Mouse (Mus musculus) thymus, postnatal 14 days (tissue): Measurements from ENCODE around the gene Clpsl2.
A peak's percentile ranks its signal among the peaks of the same experiment; 100 is the strongest.
"Not testable (repeated sequence)": the region's sequence is repeated elsewhere in the genome, so short reads cannot be mapped to it uniquely, and the experiment has no call there.

Experiments
- DNase-seq: peaks from one replicate; pipeline ENCODE4 v3.0.0; 2021

Gene Clpsl2

DNA sequence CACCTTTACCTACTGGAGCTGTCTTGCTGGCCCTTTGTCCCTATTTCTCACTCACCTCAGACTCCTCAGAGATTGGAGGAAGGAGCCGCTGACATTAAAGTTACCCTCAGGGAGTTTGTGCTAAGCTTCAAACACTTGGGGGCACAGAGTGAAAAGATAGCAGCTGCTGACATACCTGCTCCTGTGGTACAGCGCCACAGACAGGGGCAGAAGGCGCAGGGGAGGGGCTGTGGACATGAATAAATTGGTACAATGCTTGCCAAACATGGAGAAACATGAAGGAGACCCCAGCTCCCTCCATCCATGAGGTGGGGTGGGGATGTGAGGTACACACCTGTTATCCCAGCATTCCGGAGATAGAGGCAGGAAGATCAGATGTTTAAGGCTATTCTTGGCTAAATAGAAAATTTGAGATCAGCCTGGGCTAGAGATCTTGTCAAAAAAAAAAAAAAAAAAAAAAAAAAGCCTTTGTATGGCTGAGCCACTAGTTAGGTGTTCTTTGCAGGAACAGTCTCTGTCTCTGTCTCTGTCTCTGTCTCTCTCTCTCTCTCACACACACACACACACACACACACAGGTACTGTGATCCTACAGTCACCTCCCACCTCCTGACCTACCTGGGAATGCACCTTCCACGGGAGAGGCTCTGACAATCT lies 28.0 kb upstream of the Clpsl2 start:
- peak; percentile 74 for DNase-seq

DNA sequence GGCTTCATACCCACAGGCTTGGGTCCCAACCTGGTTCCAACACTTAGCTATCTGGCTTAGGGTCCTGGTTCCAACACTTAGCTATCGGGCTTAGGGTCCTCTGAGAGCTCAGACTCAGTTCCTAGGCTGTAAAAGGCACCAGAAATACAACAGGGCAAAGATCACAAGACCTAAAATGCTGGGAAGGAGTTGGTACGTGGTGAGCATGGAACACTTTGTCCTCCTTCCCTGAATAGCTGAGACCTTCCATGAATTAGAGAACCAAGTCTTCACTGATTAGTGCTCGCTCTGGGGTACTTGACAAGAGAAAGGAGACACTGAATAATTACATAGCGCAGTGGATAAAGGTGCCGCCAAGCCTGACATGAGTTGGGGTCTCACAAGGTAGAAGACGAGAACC lies 27.3 kb upstream of the Clpsl2 start:
- no peak for DNase-seq

DNA sequence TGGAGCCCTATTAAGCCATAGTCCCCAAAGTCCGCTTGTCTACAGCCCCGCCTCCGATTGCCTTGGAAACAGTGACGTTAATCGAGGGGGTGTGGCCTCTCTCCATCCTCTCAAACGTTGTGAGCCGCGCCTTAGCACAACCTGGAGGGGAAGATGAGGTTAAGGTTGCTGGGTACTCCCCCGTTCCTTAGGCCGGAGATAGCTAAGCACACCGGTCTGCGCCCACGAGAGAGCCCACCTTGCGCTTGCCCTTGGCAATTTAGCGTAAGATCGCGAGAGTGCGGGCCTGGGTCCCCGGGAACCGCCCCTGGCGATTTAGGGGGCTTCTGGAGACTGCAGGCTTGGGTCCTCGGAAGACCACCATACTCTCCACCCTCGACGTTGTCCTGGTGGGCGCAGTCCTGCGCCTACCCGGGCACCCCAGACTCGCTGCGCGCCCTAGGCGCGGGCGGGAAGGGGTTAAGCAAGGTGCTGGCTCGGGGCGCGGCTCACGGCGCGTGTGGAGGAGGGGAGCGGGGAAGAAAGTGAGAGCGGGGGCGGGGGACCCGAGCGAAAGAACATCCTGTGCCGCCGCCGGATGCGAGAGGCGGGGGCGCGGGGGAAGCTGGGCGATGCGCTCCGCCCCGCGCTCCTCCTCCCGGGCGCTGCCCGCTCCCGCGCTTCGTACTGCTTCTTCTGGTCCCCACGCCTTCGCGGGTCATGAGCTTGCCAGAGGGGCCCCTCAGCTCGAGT lies 26.4 kb upstream of the Clpsl2 start:
- DNase-seq, result peak; percentile 98

DNA sequence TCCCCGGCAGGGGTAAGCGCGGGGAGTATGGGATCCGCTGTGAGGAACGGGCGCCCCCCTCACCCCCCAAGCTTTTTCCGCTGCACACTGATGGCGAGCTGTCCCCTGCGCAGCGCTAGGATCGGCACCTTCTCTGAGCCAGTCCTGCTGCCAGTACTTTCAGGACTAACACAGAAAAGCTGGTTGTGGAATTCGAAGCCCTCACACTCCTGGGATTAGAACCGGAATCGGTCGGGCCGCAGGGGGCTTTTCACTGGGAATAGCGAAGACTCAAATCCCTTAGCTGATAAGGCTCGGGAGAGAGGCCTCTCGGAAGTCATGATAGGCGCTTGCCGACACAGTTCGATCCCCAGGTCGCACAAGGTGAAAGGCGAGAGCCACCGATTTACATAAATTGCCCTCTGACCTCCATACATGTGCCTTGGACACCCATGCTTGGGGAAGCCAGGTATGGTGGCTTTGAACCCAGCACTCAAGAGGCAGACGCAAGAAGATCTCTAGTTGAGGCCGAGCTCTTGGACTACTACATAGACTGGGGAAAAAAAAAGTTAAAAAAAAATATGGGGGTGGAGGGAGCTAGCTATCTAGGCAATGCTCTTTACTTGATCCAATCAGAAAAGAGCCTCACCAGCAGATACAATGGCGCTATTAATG lies 25.7 kb upstream of the Clpsl2 start:
- DNase-seq, result no peak

DNA sequence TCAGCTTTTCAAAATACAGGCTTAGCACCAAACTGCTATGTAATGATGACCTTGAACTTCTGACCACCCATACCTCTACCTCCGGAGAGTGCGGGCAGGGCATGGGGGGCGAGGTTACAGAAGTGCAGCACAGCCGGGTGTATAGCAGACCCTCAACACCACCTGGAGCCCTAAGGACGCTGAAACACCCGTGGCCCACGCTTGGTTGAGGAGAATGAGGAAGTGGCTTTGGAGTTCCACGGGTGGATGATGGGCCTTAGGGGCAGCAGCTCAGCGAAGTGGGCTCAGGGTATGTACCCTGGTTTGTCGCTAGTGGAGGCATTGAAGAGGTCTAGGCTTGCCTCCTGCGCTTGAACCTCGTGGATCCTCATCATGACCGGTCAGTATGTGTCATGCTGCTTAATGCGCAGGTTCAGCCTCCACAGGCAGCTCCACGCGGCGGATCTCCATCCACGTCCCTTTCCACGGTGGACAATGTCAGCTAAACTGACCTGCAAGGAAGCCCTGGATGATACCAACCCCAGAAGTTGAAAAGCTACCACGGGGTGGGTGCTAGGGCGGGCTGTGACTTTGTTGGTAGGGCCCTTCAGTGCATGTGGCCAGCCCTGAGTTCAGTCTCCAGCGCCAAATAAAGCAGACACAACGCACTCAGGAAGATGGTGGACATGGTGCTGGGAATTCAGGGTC lies 25.1 kb upstream of the Clpsl2 start:
- DNase-seq, result peak; percentile 66

DNA sequence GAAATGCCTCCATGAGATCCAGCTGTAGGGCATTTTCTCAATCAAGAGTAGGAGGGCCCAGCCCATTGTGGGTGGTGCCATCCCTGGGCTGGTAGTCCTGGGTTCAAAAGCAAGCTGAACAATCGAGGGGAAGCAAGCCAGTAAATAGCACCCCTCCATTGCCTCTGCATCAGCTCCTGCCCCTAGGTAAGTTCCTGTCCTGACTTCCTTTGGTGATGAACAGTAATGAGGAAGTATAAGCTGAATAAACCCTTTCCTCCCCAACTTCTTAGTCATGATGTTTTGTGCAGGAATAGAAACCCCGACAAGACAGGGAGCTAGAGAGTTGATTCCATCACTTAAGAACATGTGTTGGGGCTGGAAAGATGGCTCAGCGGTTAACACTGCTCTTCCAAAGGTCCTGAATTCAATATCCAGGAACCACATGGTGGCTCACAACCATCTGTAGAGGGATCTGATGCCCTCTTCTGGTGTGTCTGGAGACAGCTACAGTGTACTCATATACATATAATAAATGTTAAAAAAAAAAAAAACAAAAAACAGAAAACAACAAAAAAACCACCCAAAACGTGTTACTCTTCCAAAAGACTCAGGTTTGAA lies 24.3 kb upstream of the Clpsl2 start:
- DNase-seq, result no peak

DNA sequence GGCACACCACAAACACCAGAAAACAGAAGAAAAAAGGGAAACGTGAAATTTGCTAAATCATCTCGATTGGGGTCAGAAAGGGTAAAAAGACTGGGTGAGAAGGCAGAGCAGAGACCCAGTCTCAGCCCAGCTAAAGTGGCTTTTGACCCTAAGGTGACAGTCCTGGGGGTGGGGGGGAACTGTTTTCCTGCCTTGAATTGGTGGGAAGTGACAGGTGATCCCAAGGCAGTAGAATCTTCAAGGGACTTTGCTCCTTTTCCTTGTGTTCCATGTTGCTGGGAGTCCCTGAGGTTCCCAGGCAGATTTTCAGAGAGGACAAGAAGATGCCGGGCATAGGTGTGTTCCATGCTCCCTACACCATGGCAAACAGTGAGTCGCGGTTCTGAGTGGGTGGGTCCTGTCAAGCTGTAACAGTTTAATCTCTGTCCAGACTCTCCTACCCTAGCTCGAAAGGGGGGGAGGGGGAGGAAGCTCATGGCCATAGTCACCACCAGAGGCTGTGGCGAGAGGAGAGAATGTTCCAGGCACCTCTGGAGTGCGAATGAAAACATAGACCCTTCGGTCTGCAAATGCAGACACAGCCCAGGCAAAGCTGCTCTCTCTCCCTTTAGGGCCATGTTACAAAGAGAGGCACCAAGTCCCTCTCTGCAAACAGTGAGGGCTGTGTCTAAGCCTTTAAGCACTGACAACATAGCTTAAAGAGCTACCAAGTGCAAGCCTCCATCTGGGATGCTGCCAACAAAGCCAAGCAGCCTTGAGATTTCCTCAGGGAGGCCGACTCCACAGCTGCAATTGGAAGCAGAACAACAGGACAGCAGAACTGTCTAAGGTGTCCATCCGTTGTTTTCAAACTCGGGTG lies 21.8 kb upstream of the Clpsl2 start:
- DNase-seq, result no peak

DNA sequence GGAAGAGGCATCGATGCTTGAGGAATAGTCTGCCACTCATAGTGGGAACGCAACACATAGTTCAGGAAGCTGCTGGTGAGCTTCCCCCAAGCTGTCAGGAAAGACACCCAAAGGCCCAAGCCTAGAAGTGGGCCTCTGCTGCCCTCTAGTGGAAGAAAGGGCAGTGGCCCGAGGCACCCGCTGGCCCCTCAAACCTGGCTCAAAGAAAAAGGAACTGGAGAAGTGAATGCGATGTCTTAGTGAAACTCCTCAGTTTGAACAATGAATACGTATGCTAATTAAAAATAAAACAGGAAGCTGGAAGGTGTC lies 21.2 kb upstream of the Clpsl2 start:
- peak; percentile 91 for DNase-seq

DNA sequence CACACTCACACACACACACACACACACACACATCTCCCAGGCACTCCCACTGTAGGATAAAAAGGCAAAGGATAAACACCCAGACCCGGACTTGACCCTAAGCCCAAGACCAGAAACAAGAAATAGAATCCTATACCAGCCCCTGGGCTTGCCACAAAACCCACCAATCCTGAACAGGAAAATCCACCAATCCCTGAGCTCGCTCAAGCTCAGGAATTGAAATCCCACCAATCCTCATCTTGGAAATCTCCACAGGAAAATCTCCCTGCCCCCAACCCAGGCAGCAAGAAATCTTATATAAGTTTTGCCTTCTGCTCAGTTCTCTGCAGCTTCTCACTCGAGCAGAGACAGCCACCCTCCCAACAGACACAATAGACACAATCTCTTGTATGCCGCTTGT lies 20.1 kb upstream of the Clpsl2 start:
- DNase-seq, result no peak

DNA sequence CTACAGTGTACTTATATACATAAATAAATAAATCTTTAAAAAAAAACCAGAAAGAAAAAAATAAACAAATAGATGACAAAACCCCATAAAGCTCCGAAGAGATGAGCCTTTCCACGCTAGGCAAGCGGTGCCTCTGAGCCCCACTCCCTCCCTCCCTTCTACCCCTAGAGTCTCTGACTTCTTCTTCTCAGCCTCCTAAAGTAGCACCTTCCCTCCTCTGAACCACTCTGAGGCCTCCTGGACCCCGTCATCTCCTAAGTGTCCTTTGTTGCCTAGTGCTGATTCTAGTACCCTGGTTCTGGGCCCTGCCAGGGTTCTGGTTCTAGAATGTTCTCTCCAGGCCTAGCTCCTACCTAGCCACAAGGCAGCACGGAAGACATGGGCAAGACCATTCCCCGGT lies 18.7 kb upstream of the Clpsl2 start, which contains the start of gene Armc12:
Armc12 (plus strand) TSS at position 301 of the 400 bp plus-strand sequence.
- no peak for DNase-seq

DNA sequence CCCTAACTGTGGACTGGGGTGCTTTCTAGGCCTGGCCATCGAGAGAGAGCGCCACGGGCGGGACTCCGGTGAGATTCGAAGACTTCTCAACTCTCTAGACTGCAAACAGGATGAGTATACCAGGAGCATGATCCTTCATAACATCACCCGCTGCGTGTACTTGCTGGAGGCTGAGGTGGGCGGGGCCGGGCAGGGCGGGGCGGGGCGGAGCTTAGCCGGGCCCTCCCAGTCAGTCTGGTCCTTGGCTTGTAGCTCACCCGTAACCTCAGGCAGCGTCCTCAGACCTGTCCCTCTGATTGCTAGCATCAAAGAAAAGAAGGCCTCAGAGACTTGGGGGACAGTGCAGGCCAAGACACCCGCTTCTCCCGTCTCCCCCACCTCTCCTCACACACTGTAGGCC lies 17.3 kb upstream of the Clpsl2 start:
- DNase-seq, result no peak

DNA sequence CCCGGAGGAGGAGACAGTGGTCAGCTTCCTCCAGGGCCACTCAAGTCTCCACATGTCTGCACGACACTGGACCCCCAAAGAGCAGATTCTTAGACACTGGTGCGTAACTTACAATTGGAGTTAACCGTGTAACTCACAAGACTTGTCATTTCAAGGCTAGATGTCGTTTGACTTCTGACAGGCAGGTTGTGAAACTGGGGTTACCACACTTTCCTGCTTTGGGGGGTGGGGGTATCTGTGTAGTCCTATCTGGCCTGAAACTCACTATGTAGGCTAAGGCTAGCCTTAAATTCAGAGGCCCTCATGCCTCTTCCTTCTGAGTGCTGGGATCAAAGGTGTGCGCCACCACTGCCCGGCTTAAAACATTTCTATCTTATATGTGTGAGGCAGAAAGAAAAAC lies 16.7 kb upstream of the Clpsl2 start:
- DNase-seq, result no peak

DNA sequence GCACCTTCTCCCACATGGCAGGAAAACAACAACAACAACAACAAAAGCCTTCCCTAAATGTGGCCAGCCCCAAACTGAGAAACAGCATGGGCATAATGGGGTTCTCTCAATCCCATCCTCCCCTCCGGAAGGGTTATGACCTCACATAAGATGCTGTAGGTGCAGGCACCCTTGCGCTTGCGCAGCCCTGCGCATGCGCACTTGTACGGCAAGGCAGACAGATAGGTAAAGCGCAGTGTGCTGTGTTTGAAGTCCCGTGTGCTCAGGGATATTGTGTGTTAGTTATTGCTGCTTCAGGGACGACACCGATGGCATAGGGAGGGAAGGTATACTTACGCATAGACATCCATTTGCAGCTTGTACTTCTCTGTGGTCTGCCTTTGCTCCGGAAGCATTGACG lies 15.9 kb upstream of the Clpsl2 start:
- DNase-seq, result no peak

DNA sequence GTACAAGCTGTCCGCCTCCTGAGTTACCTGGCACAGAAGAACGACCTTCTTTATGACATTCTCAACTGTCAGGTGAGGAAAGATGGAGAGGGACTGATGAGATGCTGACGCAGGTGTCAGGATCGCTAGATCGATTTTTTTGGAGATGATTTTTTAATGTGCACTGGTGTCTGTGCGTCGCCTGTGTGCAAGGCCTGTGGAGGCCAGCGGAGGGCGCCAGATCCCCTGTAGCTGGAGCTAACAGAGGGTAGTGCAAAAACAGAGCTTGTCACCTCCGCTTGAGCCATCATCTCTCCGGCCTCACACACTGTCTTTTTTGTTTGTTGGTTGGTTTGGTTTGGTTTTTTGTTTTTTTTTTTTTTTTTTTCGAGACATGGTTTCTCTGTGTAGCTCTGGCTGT lies 11.3 kb upstream of the Clpsl2 start:
- no peak for DNase-seq

DNA sequence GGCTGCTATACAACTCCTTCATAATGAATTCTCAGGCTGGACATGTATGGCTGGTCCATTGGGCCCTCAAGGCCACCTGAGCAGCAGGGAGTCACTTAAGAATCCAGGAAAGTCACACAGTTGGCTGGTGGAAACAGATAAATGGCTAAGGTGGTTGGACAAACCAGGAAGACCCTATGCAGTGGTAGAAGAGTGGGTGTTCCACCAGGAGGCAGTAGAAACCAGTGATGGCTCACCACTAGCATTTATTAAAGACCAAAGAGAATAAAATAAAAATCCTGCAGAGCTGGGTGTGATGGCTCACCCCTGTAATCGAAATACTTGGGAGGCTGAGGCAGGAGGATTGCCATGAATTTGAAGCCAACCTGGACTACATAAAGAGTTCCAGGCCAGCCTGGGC lies 2.3 kb upstream of the Clpsl2 start:
- peak; percentile 42 for DNase-seq

DNA sequence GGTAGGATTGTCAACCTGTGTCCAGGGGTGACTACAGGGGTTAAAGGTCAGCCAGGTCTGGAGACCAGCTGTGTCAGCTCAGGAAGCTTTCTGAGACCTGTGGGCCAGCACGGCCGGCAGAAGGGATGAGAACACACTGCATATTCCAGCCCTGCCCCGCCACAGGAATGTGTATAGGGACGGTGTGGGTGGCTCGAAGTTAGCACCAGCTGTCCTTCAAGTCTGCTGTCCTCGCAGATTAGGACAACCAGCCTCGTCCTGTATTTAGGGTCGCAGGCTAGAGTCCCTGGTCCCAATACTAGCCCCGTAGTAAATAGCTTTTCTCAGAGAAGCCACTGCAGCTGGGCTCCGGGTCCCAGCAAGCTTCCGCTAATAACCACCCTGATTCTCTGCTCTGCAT lies 661 bp upstream of the Clpsl2 start:
- no peak for DNase-seq

DNA sequence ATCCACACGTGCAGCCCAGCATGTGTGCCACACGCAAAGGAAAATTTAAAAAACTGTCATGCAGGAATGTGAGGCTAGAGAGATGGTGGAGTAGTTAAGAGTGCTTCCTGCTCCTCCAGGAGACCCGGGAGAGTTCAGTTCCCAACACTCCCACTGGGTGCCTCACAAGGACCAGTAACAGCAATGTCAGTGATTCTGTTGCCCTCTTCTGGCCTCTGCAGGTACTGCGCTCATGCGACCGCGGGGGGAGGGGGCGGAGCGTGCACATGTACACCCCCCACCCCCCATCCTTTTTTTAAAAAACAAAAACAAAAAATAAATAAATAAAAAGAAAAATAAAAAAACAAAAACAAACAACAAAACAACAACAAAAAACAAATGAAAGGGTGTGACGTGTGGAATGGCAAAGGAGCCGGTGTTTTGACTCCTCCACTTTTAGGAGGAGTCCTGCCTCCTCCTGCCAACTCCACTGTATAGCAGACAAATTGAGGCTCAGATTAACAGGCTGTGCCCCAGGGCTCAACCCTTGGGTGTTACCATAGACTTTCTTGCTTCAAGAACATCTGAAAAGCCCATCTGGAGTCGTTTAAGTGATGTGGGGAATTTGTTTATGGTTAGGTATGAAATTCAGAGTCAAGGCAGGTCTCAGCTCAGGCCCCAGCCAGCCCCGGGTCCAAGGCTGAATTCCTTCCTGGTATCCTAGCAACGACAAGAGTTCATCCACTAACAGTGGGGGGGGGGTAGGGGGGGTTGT lies 4.0 kb downstream of the Clpsl2 start:
- peak; percentile 84 for DNase-seq

DNA sequence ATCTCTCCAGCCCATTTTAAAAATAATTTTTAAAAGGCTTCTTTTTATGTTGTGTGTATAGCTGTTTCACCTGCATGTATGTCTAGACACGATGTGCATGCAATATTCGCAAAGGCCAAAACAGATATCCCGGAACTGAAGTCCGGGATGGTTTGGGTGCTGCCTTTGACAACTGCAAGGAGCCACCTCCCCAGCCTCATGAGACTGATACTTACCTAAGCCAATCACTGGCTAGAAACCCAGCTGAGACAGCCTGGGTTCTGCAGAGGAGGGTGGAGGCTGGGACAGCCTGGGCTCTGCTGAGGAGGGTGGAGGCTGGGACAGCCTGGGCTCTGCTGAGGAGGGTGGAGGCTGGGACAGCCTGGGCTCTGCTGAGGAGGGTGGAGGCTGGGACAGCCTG lies 4.8 kb downstream of the Clpsl2 start:
- DNase-seq, result not testable (repeated sequence)

DNA sequence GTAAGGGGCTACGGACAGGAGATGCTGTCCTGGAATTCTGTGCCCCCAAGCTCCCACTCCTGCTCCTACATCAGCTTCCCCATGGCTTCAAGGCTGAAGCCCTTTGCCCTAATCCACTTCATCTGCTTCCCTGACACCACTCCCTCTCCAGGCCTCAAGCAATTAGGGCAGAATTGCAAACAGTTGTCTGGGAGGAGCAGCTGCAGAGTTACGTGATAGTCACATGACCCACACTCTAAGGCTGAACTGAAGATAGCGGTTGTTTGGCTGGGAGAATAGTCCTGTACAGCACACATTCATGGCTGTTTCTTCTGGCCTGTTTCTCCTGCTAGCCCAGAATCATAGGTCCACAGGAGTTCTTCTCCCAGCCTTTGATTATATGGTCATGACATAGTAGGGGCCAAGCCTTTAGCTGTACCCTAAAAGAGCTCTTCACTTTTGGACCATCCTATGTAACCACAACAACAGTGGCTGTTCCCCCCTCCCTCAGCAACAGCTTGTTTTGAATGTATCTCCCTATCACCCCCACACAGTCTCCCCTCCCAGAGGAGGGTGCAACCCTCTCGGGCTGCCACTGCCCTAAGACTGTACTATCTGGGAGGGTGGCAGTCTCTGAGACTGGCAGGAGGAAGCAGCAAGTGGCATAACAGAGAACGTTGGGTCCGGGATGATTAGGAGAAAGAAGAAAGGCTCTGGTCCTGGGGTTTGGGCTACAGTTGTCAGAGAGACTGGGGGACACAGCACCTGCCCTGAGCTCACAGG lies 7.6 kb downstream of the Clpsl2 start:
- no peak for DNase-seq

DNA sequence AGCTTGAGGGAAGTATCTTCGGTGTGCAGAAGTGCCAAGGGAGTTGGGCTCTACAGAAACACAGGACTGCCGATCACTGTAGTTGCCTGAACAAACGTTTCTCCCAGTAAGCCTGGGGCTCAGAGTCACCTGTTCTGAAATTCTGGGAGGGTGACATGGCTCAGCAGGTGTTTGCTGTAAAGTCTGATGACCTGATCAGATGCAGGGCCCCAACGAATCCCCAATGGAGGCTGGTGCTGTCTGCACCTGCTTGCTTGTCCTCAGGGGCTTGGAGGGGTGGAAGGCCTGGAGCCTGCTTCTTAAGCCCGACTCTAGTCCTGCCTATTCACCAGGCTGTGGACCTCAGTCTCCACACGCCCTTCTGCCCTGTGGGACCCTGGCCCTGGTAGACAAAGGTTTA lies 8.6 kb downstream of the Clpsl2 start:
- no peak for DNase-seq

DNA sequence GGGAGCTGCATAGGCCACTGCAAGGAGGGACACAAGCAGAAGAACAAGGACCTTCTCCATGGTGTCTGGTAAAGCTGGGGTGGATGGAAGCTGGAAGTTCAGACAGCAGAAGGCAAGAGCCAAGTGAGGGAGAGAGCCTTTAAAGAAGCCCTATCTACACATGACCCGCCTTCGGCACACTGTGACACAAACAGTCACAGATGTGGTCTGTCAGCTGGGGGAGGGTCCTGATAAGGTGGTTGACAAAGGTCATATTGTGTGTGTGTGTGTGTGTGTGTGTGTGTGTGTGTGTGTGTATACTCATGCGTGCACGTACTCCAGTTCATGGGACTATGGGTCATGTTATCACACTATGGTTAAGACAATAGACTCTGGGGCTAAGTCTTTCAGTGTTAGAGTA lies 11.4 kb downstream of the Clpsl2 start, which contains the start of gene Clps:
Clps (minus strand) TSS at position 169 of the 400 bp plus-strand sequence.
- no peak for DNase-seq
